Mouse (Mus musculus) kidney, embryonic 16.5 days (tissue): Measurements from ENCODE around the gene Casq2. TPM values are rescaled to one million over a fixed set of nuclear protein-coding genes. Genes with fewer than 3 reads are reported as not detected.

Source experiments
- ATAC-seq: fragments of 200-750 bp; cut with Nextera tagmentation; 2 replicates; pipeline ENCODE4 v1.8.0; 2017; ENCODE audit warnings: moderate TSS enrichment; ENCODE audit not compliant: low FRiP score, low TSS enrichment
- H3K27ac ChIP-seq: fragments of 300-500 bp; sonication (generic); 2 replicates; pipeline ENCODE4 v1.5.1; 2014; ENCODE audit warnings: low read length
- H3K27me3 ChIP-seq: fragments of 300-500 bp; sonication (generic); 2 replicates; pipeline ENCODE4 v1.6.1; 2014; ENCODE audit warnings: low read length, control low read depth, mixed read lengths; ENCODE audit not compliant: insufficient read depth
- H3K36me3 ChIP-seq: fragments of 300-500 bp; sonication (generic); 2 replicates; pipeline ENCODE4 v1.6.1; 2014; ENCODE audit warnings: low read length, control low read depth, mixed read lengths; ENCODE audit not compliant: insufficient read depth
- H3K4me1 ChIP-seq: fragments of 300-500 bp; sonication (generic); 2 replicates; pipeline ENCODE4 v1.6.1; 2014; ENCODE audit warnings: low read length, control low read depth, mixed read lengths; ENCODE audit not compliant: insufficient read depth
- H3K4me2 ChIP-seq: fragments of 300-500 bp; sonication (generic); replicated peaks from 2 replicates; pipeline ENCODE4 v1.6.1; 2014; ENCODE audit warnings: low read depth, low read length
- H3K4me3 ChIP-seq: fragments of 300-500 bp; sonication (generic); 2 replicates; pipeline ENCODE4 v1.5.1; 2014; ENCODE audit warnings: mild to moderate bottlenecking, low read length
- H3K9ac ChIP-seq: fragments of 300-500 bp; sonication (generic); replicated peaks from 2 replicates; pipeline ENCODE4 v1.6.1; 2014; ENCODE audit warnings: low read length
- H3K9me3 ChIP-seq: fragments of 300-500 bp; sonication (generic); 2 replicates; pipeline ENCODE4 v1.6.1; 2016; ENCODE audit warnings: low read length, control low read depth
- WGBS: fragments of 180-500 bp; shearing (Covaris S2); extraction: QIAGEN DNeasy Blood & Tissue Kit; methylation state at CpG from one replicate; pipeline ENCODE4 v1.1.7; 2014; 5-methylcytosine and 5-hydroxymethylcytosine counted together
- polyA plus RNA-seq: library from polyadenylated mRNA; unstranded; fragments of >200 nt; fragmentation: Nextera tagmentation; extraction: Ambion mirVana; gene quantifications from 2 replicates; pipeline ENCODE4 v1.2.1, GENCODE M21; 2015

Casq2 gene
- polyA plus RNA-seq, 1 experiment from 2014 or later = 3.6 TPM

DNA sequence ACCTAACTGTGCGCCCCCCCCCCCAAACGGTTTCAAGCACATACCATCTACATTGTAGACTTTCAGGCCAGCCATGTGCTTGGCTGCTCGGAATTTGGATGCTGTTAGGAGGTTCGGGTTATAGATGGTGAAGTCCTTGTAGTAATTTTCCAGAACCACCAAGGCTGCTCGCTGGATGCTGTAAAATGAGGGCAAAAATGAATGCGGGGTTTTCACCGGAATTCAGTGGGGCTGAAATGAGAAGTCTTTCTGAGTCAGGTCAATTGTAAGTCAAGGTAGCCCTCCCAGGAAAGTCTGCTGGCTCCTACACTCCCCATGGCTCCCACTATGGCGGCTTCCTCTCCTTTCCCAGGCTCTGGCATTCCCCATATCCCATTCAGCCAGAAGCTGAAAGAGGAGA, 80.6 kb downstream of the Casq2 start:
- no peaks in the 10 kb centered on the region for H3K27me3 ChIP-seq
- H3K4me1 ChIP-seq = peaks cover 29% of the 10 kb centered on the region
- H3K27ac ChIP-seq = no peak overlapping the region
- H3K9me3 ChIP-seq = no peaks in the 10 kb centered on the region
- WGBS = 85% methylated on average over 8 of the region's 8 CpGs
- H3K4me3 ChIP-seq = no peak overlapping the region
- no peak for ATAC-seq
- H3K9ac ChIP-seq = no peak overlapping the region
- H3K36me3 ChIP-seq = peaks cover 26% of the 10 kb centered on the region
- H3K4me2 ChIP-seq = no peak overlapping the region

DNA sequence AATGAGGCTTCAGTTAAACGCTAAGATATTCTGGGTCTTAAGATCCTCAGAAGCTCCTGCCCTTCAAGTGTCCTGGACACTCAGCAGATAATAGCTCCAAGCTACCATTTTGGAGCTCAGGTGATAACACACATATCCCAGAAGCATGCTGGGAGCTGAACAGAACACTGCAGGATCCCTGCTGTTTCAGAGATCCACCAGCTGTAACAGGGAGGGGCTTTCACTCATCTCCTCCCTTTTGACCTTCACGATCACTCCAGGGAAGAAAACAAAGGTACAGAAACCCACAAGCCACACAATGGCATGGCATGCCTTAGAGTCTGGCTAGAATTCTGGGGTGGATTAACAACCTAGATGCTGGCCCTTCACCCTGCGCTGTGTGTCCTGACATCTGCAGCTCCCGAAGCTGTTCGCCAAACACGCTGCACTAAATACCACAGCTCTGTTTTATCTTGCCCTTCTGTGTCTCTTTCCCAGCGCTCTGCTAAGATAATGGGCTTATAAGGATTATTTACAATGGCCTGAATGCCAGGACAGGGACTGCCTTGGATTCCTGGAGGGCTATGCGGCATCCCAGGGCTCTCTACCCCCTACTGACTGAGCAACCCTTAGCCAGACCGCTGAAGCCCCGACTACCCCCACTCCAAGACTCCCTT, 81.5 kb downstream of the Casq2 start:
- no peak overlapping the region for H3K4me2 ChIP-seq
- 35% methylated on average over 10 of the region's 10 CpGs for WGBS
- H3K36me3 ChIP-seq = peaks cover 21% of the 10 kb centered on the region
- no peaks in the 10 kb centered on the region for H3K9me3 ChIP-seq
- no peaks in the 10 kb centered on the region for H3K27me3 ChIP-seq
- H3K27ac ChIP-seq = no peak overlapping the region; the same call in 1 of the 2 replicates
- no peak for ATAC-seq
- peaks cover 29% of the 10 kb centered on the region for H3K4me1 ChIP-seq
- no peak overlapping the region for H3K4me3 ChIP-seq
- no peak overlapping the region for H3K9ac ChIP-seq

DNA sequence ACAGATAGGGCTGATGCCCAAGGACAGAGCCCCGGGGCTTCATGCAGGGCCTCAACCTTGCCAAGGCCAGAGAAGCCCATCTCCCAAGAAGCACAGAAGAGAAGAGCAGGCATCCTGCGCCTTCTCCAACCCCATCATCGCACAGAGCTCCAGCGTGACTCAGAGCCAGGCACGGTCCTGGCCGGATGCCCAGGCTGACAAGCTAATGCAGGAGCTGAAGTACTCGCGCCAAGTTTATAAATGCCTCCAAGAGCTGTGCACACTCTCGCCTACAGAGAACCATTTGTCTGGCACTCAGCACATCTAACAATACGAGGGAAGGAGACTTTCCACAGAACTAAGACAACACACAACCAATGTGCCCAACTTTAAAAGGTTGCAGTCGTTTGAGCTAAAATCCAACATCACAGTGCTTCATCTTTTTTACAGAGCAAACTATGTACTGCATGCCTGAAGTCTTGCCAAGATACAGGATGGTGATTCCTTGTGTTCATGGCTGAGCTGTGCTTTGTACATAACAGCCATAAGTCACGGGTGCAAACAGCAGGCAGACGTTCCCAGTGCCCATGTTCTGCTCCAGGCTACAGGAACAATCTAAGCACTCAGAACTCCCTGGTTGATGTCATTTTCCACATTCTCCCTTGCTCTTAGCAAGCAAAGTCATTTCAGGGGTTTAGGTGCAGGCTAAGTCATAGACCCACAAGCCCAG, 83.1 kb downstream of the Casq2 start:
- ATAC-seq = peak; percentile 86
- no peaks in the 10 kb centered on the region for H3K9me3 ChIP-seq
- peaks cover 29% of the 10 kb centered on the region for H3K4me1 ChIP-seq
- no peaks in the 10 kb centered on the region for H3K27me3 ChIP-seq
- H3K36me3 ChIP-seq = peaks cover 7% of the 10 kb centered on the region; the same call in 1 of the 2 replicates
- H3K4me2 ChIP-seq = no peak overlapping the region
- H3K9ac ChIP-seq = no peak overlapping the region
- H3K27ac ChIP-seq = peak overlapping the region; percentile 16; the same call in 1 of the 2 replicates
- 52% methylated on average over 13 of the region's 13 CpGs for WGBS
- no peak overlapping the region for H3K4me3 ChIP-seq

DNA sequence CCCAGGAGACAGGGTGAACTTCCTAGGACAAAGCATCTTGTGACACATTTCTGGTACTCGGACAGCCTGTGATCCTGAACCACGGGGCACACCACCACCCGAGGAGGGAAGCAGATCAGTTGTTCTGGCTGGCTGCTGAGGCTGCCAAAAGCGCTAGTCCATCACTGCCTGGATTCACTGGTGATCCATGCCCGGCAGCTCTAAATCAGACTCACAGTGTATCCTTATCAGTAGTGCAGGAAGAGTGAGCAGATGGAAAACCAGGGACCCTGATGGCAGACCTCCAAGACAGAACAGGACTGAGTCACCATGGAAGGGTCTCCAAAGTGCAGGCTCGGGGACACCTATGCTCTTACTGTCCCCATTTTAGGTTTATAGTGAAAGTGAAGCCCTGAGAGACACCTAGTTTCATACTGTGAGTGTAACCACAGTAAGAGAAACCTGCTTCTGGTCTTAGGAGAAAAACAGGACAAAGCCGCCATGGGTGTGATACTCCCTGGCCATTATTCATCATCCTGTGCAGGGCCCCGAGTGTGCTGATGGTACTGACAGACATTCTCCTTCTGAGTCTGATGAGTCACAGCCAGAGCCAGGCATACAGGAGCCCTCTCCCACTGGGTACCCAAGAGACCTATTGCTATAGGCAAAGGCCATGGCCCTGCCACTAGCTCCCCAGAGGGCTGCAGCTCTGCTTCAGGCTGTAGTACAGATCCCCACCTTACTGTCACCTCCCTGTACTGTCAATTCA, 88.1 kb downstream of the Casq2 start:
- H3K27me3 ChIP-seq = no peaks in the 10 kb centered on the region
- 0 out of 2 replicates have a peak, but pooled peaks cover 5% of the 10 kb centered on the region for H3K36me3 ChIP-seq
- WGBS = 55% methylated on average over 8 of the region's 8 CpGs
- no peak overlapping the region for H3K4me3 ChIP-seq
- H3K4me2 ChIP-seq = no peak overlapping the region
- H3K9me3 ChIP-seq = no peaks in the 10 kb centered on the region
- H3K4me1 ChIP-seq = peaks cover 20% of the 10 kb centered on the region
- ATAC-seq = 0 out of 2 replicates have a peak, but pooled peaks have one; percentile 31
- no peak overlapping the region for H3K9ac ChIP-seq
- H3K27ac ChIP-seq = no peak overlapping the region

DNA sequence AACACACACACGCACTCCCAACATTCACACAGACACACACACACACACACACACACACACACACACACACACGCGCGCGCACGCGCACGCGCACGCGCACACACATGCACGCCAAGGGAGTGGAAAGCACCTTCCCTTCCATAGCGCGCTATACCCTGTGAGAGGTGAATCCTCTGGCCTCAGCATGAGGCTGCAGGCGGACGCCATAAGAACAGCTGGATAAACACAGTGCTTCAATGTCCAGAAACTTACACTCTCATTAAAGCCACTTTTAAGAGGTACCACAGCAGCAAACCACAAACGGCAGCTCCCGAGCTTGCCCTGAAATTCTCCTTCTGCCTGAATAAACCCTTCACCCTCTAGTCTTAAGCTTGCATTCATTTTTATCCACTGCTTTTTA, 89.5 kb downstream of the Casq2 start:
- peaks cover 12% of the 10 kb centered on the region for H3K4me1 ChIP-seq
- 67% methylated on average over 18 of the region's 18 CpGs for WGBS

DNA sequence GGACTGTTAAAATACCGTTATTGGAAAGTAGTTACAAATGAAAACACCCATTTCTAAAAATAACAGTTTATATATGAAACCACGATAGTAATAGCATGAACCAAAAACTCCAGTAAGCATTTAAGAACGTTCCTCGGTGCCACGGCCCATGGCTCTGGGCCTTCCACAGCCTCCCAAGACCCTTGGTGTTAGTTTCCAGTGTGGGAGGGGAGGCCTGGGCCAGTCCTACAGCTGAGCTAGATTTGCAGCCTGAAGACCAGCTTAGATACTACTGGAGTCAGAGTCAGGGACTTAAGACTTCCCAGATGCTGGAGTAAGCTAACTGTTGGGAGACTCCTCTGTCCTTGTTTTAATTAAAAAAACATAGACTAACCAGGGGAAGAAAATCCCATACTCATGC, 89.9 kb downstream of the Casq2 start:
- Histone ChIP-seq H3K27ac (peak overlapping the region; percentile 61), H3K9me3 (no peaks in the 10 kb centered on the region), H3K4me3 (no peak overlapping the region), H3K4me1 (peaks cover 12% of the 10 kb centered on the region), H3K9ac (no peak overlapping the region), H3K4me2 (no peak overlapping the region), H3K36me3 (peaks cover 5% of the 10 kb centered on the region; the same call in 1 of the 2 replicates), H3K27me3 (no peaks in the 10 kb centered on the region)
- peak; percentile 53; the same call in 1 of the 2 replicates for ATAC-seq
- 42% methylated on average over 5 of the region's 5 CpGs for WGBS

More for the DNA sequence above, 89.5 kb downstream of the Casq2 start:
- H3K27me3 ChIP-seq = no peaks in the 10 kb centered on the region
- 0 out of 2 replicates have a peak, but pooled peaks cover 5% of the 10 kb centered on the region for H3K36me3 ChIP-seq
- H3K4me2 ChIP-seq = no peak overlapping the region
- no peak overlapping the region for H3K4me3 ChIP-seq
- no peak for ATAC-seq
- no peaks in the 10 kb centered on the region for H3K9me3 ChIP-seq
- H3K27ac ChIP-seq = peak overlapping the region; percentile 61
- no peak overlapping the region for H3K9ac ChIP-seq

DNA sequence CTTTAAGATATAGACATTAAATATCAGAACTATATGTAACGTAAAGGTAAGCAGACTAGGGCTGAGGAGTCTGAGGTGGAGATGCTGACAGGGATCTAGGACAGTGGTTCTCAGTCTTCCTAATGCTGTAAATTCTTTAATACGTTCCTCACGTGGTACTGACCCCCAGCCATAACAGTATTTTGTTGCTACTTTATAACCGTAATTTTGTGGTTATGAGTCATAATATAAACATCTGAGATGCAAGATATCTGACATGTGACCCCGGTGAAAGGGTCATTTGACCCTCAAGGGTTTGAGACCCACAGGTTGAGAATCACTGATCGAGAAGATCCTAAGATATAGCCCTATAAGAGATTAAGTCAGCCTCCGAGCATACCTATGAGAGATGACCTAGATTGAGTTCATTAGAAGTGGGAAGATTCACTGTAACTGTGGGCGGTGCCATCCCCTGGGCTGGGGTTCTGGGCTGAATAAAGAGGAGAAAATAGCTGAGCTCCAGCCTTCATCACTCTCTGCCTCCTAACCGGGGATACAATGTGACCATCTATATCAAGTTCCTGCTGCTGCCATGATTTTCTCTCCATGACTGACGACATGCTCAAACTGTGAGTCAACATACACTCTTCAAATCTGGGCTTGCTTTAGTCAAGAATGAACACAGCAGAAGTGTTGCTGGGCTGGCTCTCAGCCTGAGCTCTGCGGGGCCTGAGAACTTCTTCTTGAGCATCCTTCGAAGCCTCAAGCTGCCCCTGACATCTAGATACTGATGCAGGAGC, 91.8 kb downstream of the Casq2 start:
- Histone ChIP-seq H3K9ac (no peak overlapping the region), H3K27ac (no peak overlapping the region), H3K4me3 (no peak overlapping the region), H3K36me3 (peaks cover 10% of the 10 kb centered on the region), H3K4me1 (peaks cover 12% of the 10 kb centered on the region), H3K4me2 (no peak overlapping the region), H3K9me3 (no peaks in the 10 kb centered on the region), H3K27me3 (no peaks in the 10 kb centered on the region)
- ATAC-seq = no peak
- 94% methylated on average over 12 of the region's 12 CpGs for WGBS

DNA sequence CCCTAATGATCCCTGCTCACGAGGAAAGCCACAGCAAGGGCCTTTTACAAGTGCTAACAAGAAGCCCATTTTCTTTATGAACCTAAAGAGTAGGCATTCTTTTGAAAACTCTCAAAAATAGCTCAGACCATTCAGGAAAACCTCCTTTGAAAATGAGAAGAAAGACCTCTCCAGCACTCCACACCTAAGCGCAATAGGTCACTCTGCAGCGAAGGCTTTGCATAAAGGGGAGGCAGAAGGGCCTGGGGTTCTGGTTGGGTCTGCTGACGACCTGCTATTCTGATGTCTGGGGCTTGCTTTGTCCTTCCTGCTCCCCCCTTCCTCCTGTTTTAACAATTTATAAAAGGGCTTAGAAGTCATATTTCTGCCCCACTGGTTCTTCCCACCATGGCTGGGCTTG, 93.7 kb downstream of the Casq2 start:
- H3K4me2 ChIP-seq = no peak overlapping the region
- 89% methylated on average over 4 of the region's 4 CpGs for WGBS
- H3K36me3 ChIP-seq = peaks cover 19% of the 10 kb centered on the region
- H3K27me3 ChIP-seq = no peaks in the 10 kb centered on the region
- no peak for ATAC-seq
- H3K4me1 ChIP-seq = peaks cover 16% of the 10 kb centered on the region
- no peak overlapping the region for H3K9ac ChIP-seq
- no peak overlapping the region for H3K27ac ChIP-seq
- H3K4me3 ChIP-seq = no peak overlapping the region
- H3K9me3 ChIP-seq = no peaks in the 10 kb centered on the region

DNA sequence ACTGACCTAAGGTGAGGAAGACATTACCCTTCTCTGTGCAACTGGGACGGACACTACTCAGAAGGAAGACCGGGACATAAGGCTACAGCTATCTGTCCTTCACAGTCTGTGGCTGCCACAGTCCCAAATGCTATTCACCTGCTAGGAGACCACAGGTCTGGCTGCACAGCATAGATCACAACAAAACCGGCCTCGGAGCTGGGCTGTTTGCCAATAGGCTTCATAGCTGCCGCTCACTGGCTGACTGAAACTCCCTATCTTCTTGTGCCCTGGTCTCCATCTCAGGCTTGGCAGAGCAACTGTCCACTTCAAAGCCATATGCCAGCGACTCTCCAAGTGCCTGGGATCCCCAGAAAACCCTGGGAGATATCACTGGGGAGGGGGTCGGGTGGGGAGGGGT, 94.5 kb downstream of the Casq2 start:
- ATAC-seq = no peak
- Histone ChIP-seq H3K27me3 (no peaks in the 10 kb centered on the region), H3K36me3 (peaks cover 21% of the 10 kb centered on the region), H3K4me3 (no peak overlapping the region), H3K9me3 (peaks cover under 1% of the 10 kb centered on the region; the same call in 1 of the 2 replicates), H3K4me1 (peaks cover 14% of the 10 kb centered on the region), H3K27ac (no peak overlapping the region), H3K4me2 (no peak overlapping the region), H3K9ac (no peak overlapping the region)
- WGBS = 68% methylated on average over 7 of the region's 7 CpGs
